Mouse (Mus musculus): ENCODE results near the gene Xpo5.

Gene Xpo5

GRCm38 (mm10) chr17:46284653-46285052, 82.1 kb downstream of the Xpo5 start:
- DNase-seq (ENCODE audit: low spot score in 2 of 2): no peak

GRCm38 (mm10) chr17:46285407-46285806, 82.8 kb downstream of the Xpo5 start:
- DNase-seq (ENCODE audit: low spot score in 2 of 2): no peak

GRCm38 (mm10) chr17:46287678-46288095, 85.1 kb downstream of the Xpo5 start:
- DNase-seq (ENCODE audit: low spot score in 2 of 2): no peak

All from urinary bladder, postnatal 36 days (tissue).